Mouse (Mus musculus) common myeloid progenitor, adult 5-6 weeks (primary cell): ENCODE data around the gene Mael. TPM values are rescaled to one million over a fixed set of nuclear protein-coding genes. Genes with fewer than 3 reads are reported as not detected.

Experiments used
- ATAC-seq: replicated peaks from 2 replicates; pipeline ENCODE4 v1.8.0; 2016; ENCODE audit warnings: low read depth, mild to moderate bottlenecking, moderate TSS enrichment, inconsistent platforms; ENCODE audit not compliant: poor library complexity, severe bottlenecking
- total RNA-seq: library from RNA; stranded (forward); fragments of 200-1000, 187-1606 nt; gene quantifications from 2 replicates; pipeline ENCODE4 v1.2.3, GENCODE M21; 2017

The Mael gene
- total RNA-seq, 1 experiment from 2014 or later = not detected

GRCm38 (mm10) chr1:166244285-166244684 lies 5.7 kb upstream of the Mael start:
- ATAC-seq = peak; percentile 98

GRCm38 (mm10) chr1:166214181-166214580 lies 24.4 kb downstream of the Mael start:
- ATAC-seq = no peak

GRCm38 (mm10) chr1:166209371-166209770 lies 29.2 kb downstream of the Mael start:
- ATAC-seq = no peak

- no peak for ATAC-seq
Measured at GRCm38 (mm10) chr1:166205159-166205558, 33.4 kb downstream of the Mael start.

- ATAC-seq = peak; percentile 63
Measured at GRCm38 (mm10) chr1:166204171-166204570, 34.4 kb downstream of the Mael start.

- ATAC-seq = no peak
Measured at GRCm38 (mm10) chr1:166189821-166190220, 48.7 kb downstream of the Mael start.

GRCm38 (mm10) chr1:166185357-166185756 lies 53.2 kb downstream of the Mael start:
- ATAC-seq = no peak

- ATAC-seq = no peak
Measured at GRCm38 (mm10) chr1:166184391-166185229, 53.9 kb downstream of the Mael start.

- ATAC-seq = no peak
Measured at GRCm38 (mm10) chr1:166182952-166183627, 55.5 kb downstream of the Mael start.

- no peak for ATAC-seq
Measured at GRCm38 (mm10) chr1:166181510-166181909, 57.0 kb downstream of the Mael start.

GRCm38 (mm10) chr1:166173621-166174020 lies 64.9 kb downstream of the Mael start:
- ATAC-seq = no peak

- no peak for ATAC-seq
Measured at GRCm38 (mm10) chr1:166172992-166173391, 65.6 kb downstream of the Mael start.

- ATAC-seq = no peak
Measured at GRCm38 (mm10) chr1:166170852-166171251, 67.7 kb downstream of the Mael start.

GRCm38 (mm10) chr1:166169713-166170112 lies 68.8 kb downstream of the Mael start:
- ATAC-seq = no peak

- no peak for ATAC-seq
Measured at GRCm38 (mm10) chr1:166168017-166168416, 70.5 kb downstream of the Mael start.

- ATAC-seq = no peak
Measured at GRCm38 (mm10) chr1:166167405-166167804, 71.1 kb downstream of the Mael start.

GRCm38 (mm10) chr1:166165159-166165558 lies 73.4 kb downstream of the Mael start:
- no peak for ATAC-seq

- no peak for ATAC-seq
Measured at GRCm38 (mm10) chr1:166164580-166164979, 74.0 kb downstream of the Mael start.

- ATAC-seq = peak; percentile 76
Measured at GRCm38 (mm10) chr1:166160569-166161445, 77.7 kb downstream of the Mael start.

- no peak for ATAC-seq
Measured at GRCm38 (mm10) chr1:166160111-166160510, 78.4 kb downstream of the Mael start.
